ENCODE assay signal across 8 mouse cellular contexts in the genomic region with DNA sequence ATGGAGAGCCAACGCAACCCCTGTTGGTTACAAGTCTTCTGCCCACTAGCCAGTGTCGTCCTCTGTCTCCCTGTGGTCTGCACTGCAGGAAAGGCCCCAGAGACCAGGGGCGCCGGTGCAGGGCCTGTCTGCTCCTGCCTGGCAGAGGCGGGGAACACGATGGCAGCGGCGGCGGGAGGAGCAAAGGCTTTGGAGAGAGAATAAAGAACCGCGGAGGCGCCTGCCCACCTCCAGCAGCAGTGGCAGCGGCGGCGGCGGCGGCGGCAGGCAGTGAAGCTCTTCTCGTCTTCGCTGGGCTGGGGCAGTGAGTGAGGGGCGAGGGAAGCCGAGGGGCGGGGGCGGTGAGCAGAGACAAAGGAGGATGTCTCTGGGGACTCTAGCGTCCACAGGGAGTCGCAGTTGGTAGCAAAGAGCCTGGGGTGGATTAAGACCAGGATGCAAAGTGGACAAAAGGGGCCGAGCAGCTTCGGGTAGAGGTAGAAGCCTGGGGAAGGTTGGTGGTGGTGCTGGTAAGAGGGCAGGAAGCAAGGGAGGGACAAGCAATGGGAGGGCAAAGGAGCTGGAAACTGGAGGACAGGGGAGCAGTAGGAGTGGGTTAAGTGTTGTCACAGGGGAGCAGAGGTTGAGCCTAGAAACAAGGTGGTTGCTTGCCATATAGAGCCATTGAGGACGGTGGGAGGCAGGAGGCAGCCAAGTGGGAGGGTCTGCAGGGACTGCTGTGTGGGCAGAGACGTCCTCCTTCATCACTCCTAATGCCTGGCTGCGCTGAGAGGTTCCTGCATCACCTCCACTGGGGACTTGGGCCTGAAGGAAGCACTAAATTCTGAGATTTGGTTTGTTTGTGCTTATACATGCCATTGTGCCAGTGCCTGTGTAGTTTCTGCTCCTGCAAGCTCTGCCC. TPM values are rescaled to one million over a fixed set of nuclear protein-coding genes. Genes with fewer than 3 reads are reported as not detected.
A peak's percentile ranks its signal among the peaks of the same experiment; 100 is the strongest.
DNase-seq lines count a peak whose midpoint lies in the region; ATAC-seq and TF ChIP-seq lines count a peak whose summit lies in the region.

No protein-coding gene starts in this region.

- WGBS in forebrain, embryonic 12.5 days, result 4% methylated on average over 31 of the region's 31 CpGs
- 4% methylated on average over 31 of the region's 31 CpGs for WGBS in midbrain, embryonic 10.5 days
- WGBS in stomach, postnatal 0 days, result 29% methylated on average over 30 of the region's 31 CpGs

- DNase-seq in gastrocnemius, adult 2 months, result no peak
- no peak for DNase-seq in gastrocnemius, postnatal 25 days
- DNase-seq in MEL (ENCODE audit: low read depth, low spot score), result no peak
- DNase-seq in layer of hippocampus, postnatal 14 days (ENCODE audit: low spot score in 2 of 2), result peak; percentile 44 to 48
- peak; percentile 83 for DNase-seq in midbrain, embryonic 10.5 days (ENCODE audit: low spot score)
- DNase-seq in stomach, postnatal 0 days (ENCODE audit: low spot score), result no peak
- no peak for DNase-seq in gastrocnemius, postnatal 4 days (ENCODE audit: low spot score in 2 of 2)

- peaks cover 0 to 19% of the 10 kb centered on the region in 2 experiments; a peak in 3 of 4 replicates for H3K36me3 ChIP-seq in MEL (ENCODE audit: control insufficient read depth in 1 of 2, insufficient read depth in 2 of 2, low read length in 2 of 2)
- H3K36me3 ChIP-seq in forebrain, embryonic 12.5 days (replicated peaks), result peaks cover 55% of the 10 kb centered on the region
- peaks cover 64% of the 10 kb centered on the region for H3K36me3 ChIP-seq in midbrain, embryonic 10.5 days
- H3K36me3 ChIP-seq in stomach, postnatal 0 days (ENCODE audit: control insufficient read depth, insufficient read depth, low read length), result no peaks in the 10 kb centered on the region

- TF ChIP-seq EP300 in MEL (IDR thresholded peaks at IDR 0.05; ENCODE audit: low read depth in 1 of 2, low read length in 2 of 2), result no peak
- TF ChIP-seq EP300 in stomach, postnatal 0 days (optimal IDR thresholded peaks at IDR 0.05), result no peak

- TF ChIP-seq RAD21 in MEL (IDR thresholded peaks at IDR 0.05; ENCODE audit: low read depth, low read length), result no peak

- TF ChIP-seq POLR2A in MEL (IDR thresholded peaks at IDR 0.05; ENCODE audit: control insufficient read depth in 1 of 2, insufficient read depth in 1 of 2, low read depth in 1 of 2, low read length in 2 of 2, poor library complexity in 1 of 2), result no peak

- no peaks in the 10 kb centered on the region for H3K27me3 ChIP-seq in MEL (ENCODE audit: control insufficient read depth in 1 of 2, insufficient read depth in 2 of 2, low read length in 2 of 2)
- no peaks in the 10 kb centered on the region for H3K27me3 ChIP-seq in forebrain, embryonic 12.5 days
- no peaks in the 10 kb centered on the region for H3K27me3 ChIP-seq in midbrain, embryonic 10.5 days (ENCODE audit: low read depth, poor library complexity, severe bottlenecking)
- H3K27me3 ChIP-seq in stomach, postnatal 0 days (ENCODE audit: control insufficient read depth, insufficient read depth, low read length), result no peaks in the 10 kb centered on the region

- peaks cover 14 to 29% of the 10 kb centered on the region in 2 experiments for H3K4me1 ChIP-seq in MEL (ENCODE audit: control insufficient read depth in 1 of 2, insufficient read depth in 2 of 2, low read length in 2 of 2)
- peaks cover 97% of the 10 kb centered on the region for H3K4me1 ChIP-seq in forebrain, embryonic 12.5 days
- peaks cover 97% of the 10 kb centered on the region for H3K4me1 ChIP-seq in midbrain, embryonic 10.5 days
- no peaks in the 10 kb centered on the region for H3K4me1 ChIP-seq in stomach, postnatal 0 days (replicated peaks; ENCODE audit: control insufficient read depth, insufficient read depth)

- H3K9ac ChIP-seq in MEL (ENCODE audit: control insufficient read depth, low read depth, low read length, poor library complexity, severe bottlenecking), result peak overlapping the region; percentile 62
- H3K9ac ChIP-seq in forebrain, embryonic 12.5 days, result peak overlapping the region; percentile 82
- H3K9ac ChIP-seq in stomach, postnatal 0 days (ENCODE audit: low read length), result peak overlapping the region; percentile 8; the same call in 1 of the 2 replicates

- peak overlapping the region; percentile 67 for H3K4me2 ChIP-seq in forebrain, embryonic 12.5 days
- peak overlapping the region; percentile 35; the same call in 1 of the 2 replicates for H3K4me2 ChIP-seq in stomach, postnatal 0 days (replicated peaks; ENCODE audit: low read depth)

- no peaks in the 10 kb centered on the region for H3K9me3 ChIP-seq in MEL (replicated peaks; ENCODE audit: insufficient read depth, low read length)
- H3K9me3 ChIP-seq in forebrain, embryonic 12.5 days, result no peaks in the 10 kb centered on the region
- no peaks in the 10 kb centered on the region for H3K9me3 ChIP-seq in midbrain, embryonic 10.5 days (replicated peaks)
- no peaks in the 10 kb centered on the region for H3K9me3 ChIP-seq in stomach, postnatal 0 days (ENCODE audit: control insufficient read depth, low read length)

- peak; percentile 64 for ATAC-seq in forebrain, embryonic 12.5 days (ENCODE audit: low FRiP score)
- no peak for ATAC-seq in stomach, postnatal 0 days (ENCODE audit: low FRiP score, low TSS enrichment)

- TF ChIP-seq CTCF in gastrocnemius, adult 2 months (IDR thresholded peaks at IDR 0.05), result no peak
- TF ChIP-seq CTCF in MEL (IDR thresholded peaks at IDR 0.05 in 2 of 3, conservative IDR thresholded peaks at IDR 0.05 in 1 of 3; ENCODE audit: control insufficient read depth in 1 of 3, insufficient read depth in 1 of 3, low read depth in 2 of 3, low read length in 3 of 3, poor library complexity in 1 of 3, severe bottlenecking in 1 of 3), result no peak
- no peak; the same call in 1 of the 2 replicates for TF ChIP-seq CTCF in stomach, postnatal 0 days (IDR thresholded peaks at IDR 0.05; ENCODE audit: low read depth)

- peak overlapping the region; percentile 51 for H3K4me3 ChIP-seq in gastrocnemius, adult 2 months
- peak overlapping the region; percentile 8 to 44; a peak in 3 of 4 replicates for H3K4me3 ChIP-seq in MEL (ENCODE audit: control insufficient read depth in 1 of 2, insufficient read depth in 1 of 2, low read depth in 2 of 2, low read length in 2 of 2)
- peak overlapping the region; percentile 46 for H3K4me3 ChIP-seq in forebrain, embryonic 12.5 days (replicated peaks)
- H3K4me3 ChIP-seq in midbrain, embryonic 10.5 days, result peak overlapping the region; percentile 59
- no peak overlapping the region for H3K4me3 ChIP-seq in stomach, postnatal 0 days (ENCODE audit: low read depth, low read length)

- intact Hi-C loops in gastrocnemius, adult 2 months (cut with DNase I), result no loop called here

- H3K27ac ChIP-seq in gastrocnemius, adult 2 months, result peak overlapping the region; percentile 35; the same call in 1 of the 2 replicates
- peak overlapping the region; percentile 75 for H3K27ac ChIP-seq in MEL (ENCODE audit: control insufficient read depth, low read depth, low read length)
- peak overlapping the region; percentile 96 for H3K27ac ChIP-seq in forebrain, embryonic 12.5 days
- peak overlapping the region; percentile 93 for H3K27ac ChIP-seq in midbrain, embryonic 10.5 days (replicated peaks)
- H3K27ac ChIP-seq in stomach, postnatal 0 days (replicated peaks), result no peak overlapping the region

- H3K79me2 ChIP-seq in MEL (ENCODE audit: control insufficient read depth, insufficient read depth, low read length, poor library complexity), result no peaks in the 10 kb centered on the region

RNA-seq across cellular contexts. Expression of a gene that starts 11.1 kb away (rescaled TPM):
- 1 to 10 TPM; 6.9 to 8.0 TPM for total RNA-seq in gastrocnemius, adult 2 months (2021)
- total RNA-seq in gastrocnemius, postnatal 25 days (2021), result 10 to 100 TPM in 1 of 2 experiments, 1 to 10 TPM in 1; 9.7 to 11.3 TPM
- total RNA-seq in MEL (2012; rRNA removed), result 13.7 and 19.3 TPM in 2 replicates
- polyA plus RNA-seq in MEL (2012; ENCODE audit: insufficient read depth in 1 of 2, insufficient read length in 2 of 2, low read depth in 1 of 2, low replicate concordance in 2 of 2, missing spikeins in 1 of 2), result 10 to 100 TPM in 1 of 2 experiments, not detected in 1; 43.0 TPM
- polyA plus RNA-seq in forebrain, embryonic 12.5 days (2016; fragmentation: Nextera tagmentation; extraction: Ambion mirVana), result 139 and 152 TPM in 2 replicates
- 100 to 1,000 TPM; 209 to 213 TPM for total RNA-seq in layer of hippocampus, postnatal 14 days (2021)
- polyA plus RNA-seq in midbrain, embryonic 10.5 days (2016; fragmentation: Nextera tagmentation; extraction: Ambion mirVana), result 55.4 and 84.4 TPM in 2 replicates
- 17.7 and 21.4 TPM in 2 replicates for polyA plus RNA-seq in stomach, postnatal 0 days (2015; fragmentation: Nextera tagmentation; extraction: Ambion mirVana)
- 10 to 100 TPM; 53.2 to 57.1 TPM for total RNA-seq in gastrocnemius, postnatal 4 days (2021)

RNA-seq across cellular contexts. Expression of a gene that starts 14.4 kb away (rescaled TPM):
- 1 to 10 TPM in 1 of 2 experiments, not detected in 1; 1.1 TPM for total RNA-seq in gastrocnemius, adult 2 months (2021)
- 1 to 10 TPM; 1.0 to 1.1 TPM for total RNA-seq in gastrocnemius, postnatal 25 days (2021)
- 3.8 and 5.4 TPM in 2 replicates for total RNA-seq in MEL (2012; rRNA removed)
- 1 to 10 TPM in 1 of 2 experiments, not detected in 1; 4.8 TPM for polyA plus RNA-seq in MEL (2012; ENCODE audit: insufficient read depth in 1 of 2, insufficient read length in 2 of 2, low read depth in 1 of 2, low replicate concordance in 2 of 2, missing spikeins in 1 of 2)
- polyA plus RNA-seq in forebrain, embryonic 12.5 days (2016; fragmentation: Nextera tagmentation; extraction: Ambion mirVana), result 0.64 and 0.79 TPM in 2 replicates
- under 1 TPM; 0.55 to 0.76 TPM for total RNA-seq in layer of hippocampus, postnatal 14 days (2021)
- polyA plus RNA-seq in midbrain, embryonic 10.5 days (2016; fragmentation: Nextera tagmentation; extraction: Ambion mirVana), result 0.21 and 0.73 TPM in 2 replicates
- 3.1 and 4.1 TPM in 2 replicates for polyA plus RNA-seq in stomach, postnatal 0 days (2015; fragmentation: Nextera tagmentation; extraction: Ambion mirVana)
- under 1 TPM in 1 of 2 experiments, not detected in 1; 0.49 TPM for total RNA-seq in gastrocnemius, postnatal 4 days (2021)

RNA-seq across cellular contexts. Expression of a gene that starts 16.9 kb away (rescaled TPM):
- total RNA-seq in gastrocnemius, adult 2 months (2021), result 1 to 10 TPM; 4.2 to 4.4 TPM
- total RNA-seq in gastrocnemius, postnatal 25 days (2021), result 1 to 10 TPM; 2.9 to 3.9 TPM
- 1.9 and 3.2 TPM in 2 replicates for total RNA-seq in MEL (2012; rRNA removed)
- 1 to 10 TPM in 1 of 2 experiments, not detected in 1; 3.8 TPM for polyA plus RNA-seq in MEL (2012; ENCODE audit: insufficient read depth in 1 of 2, insufficient read length in 2 of 2, low read depth in 1 of 2, low replicate concordance in 2 of 2, missing spikeins in 1 of 2)
- 7.1 and 8.2 TPM in 2 replicates for polyA plus RNA-seq in forebrain, embryonic 12.5 days (2016; fragmentation: Nextera tagmentation; extraction: Ambion mirVana)
- total RNA-seq in layer of hippocampus, postnatal 14 days (2021), result 1 to 10 TPM; 6.5 to 6.7 TPM
- polyA plus RNA-seq in midbrain, embryonic 10.5 days (2016; fragmentation: Nextera tagmentation; extraction: Ambion mirVana), result 5.1 and 6.5 TPM in 2 replicates
- 1.2 and 1.6 TPM in 2 replicates for polyA plus RNA-seq in stomach, postnatal 0 days (2015; fragmentation: Nextera tagmentation; extraction: Ambion mirVana)
- total RNA-seq in gastrocnemius, postnatal 4 days (2021), result 1 to 10 TPM; 3.6 to 4.1 TPM

RNA-seq across cellular contexts. Expression of a gene that starts 29.5 kb away (rescaled TPM):
- total RNA-seq in gastrocnemius, adult 2 months (2021), result 100 to 1,000 TPM; 142 to 265 TPM
- total RNA-seq in gastrocnemius, postnatal 25 days (2021), result 100 to 1,000 TPM; 169 to 182 TPM
- total RNA-seq in MEL (2012; rRNA removed), result 0.10 and 0.19 TPM in 2 replicates
- 1 to 10 TPM in 1 of 2 experiments, not detected in 1; 1.8 TPM for polyA plus RNA-seq in MEL (2012; ENCODE audit: insufficient read depth in 1 of 2, insufficient read length in 2 of 2, low read depth in 1 of 2, low replicate concordance in 2 of 2, missing spikeins in 1 of 2)
- polyA plus RNA-seq in forebrain, embryonic 12.5 days (2016; fragmentation: Nextera tagmentation; extraction: Ambion mirVana), result 2.1 and 2.4 TPM in 2 replicates
- under 1 TPM; 0.25 to 0.33 TPM for total RNA-seq in layer of hippocampus, postnatal 14 days (2021)
- 1.1 and 1.3 TPM in 2 replicates for polyA plus RNA-seq in midbrain, embryonic 10.5 days (2016; fragmentation: Nextera tagmentation; extraction: Ambion mirVana)
- polyA plus RNA-seq in stomach, postnatal 0 days (2015; fragmentation: Nextera tagmentation; extraction: Ambion mirVana), result 4.0 and 4.6 TPM in 2 replicates
- total RNA-seq in gastrocnemius, postnatal 4 days (2021), result 10 to 100 TPM; 30.8 to 32.7 TPM

RNA-seq across cellular contexts. Expression of a gene that starts 48.5 kb away (rescaled TPM):
- total RNA-seq in gastrocnemius, adult 2 months (2021), result 1 to 10 TPM; 5.8 to 7.6 TPM
- 1 to 10 TPM; 5.4 to 6.9 TPM for total RNA-seq in gastrocnemius, postnatal 25 days (2021)
- 9.4 and 11.8 TPM in 2 replicates for total RNA-seq in MEL (2012; rRNA removed)
- polyA plus RNA-seq in MEL (2012; ENCODE audit: insufficient read depth in 1 of 2, insufficient read length in 2 of 2, low read depth in 1 of 2, low replicate concordance in 2 of 2, missing spikeins in 1 of 2), result 10 to 100 TPM in 1 of 2 experiments, not detected in 1; 20.0 TPM
- polyA plus RNA-seq in forebrain, embryonic 12.5 days (2016; fragmentation: Nextera tagmentation; extraction: Ambion mirVana), result 27.6 and 28.5 TPM in 2 replicates
- total RNA-seq in layer of hippocampus, postnatal 14 days (2021), result 10 to 100 TPM; 37.7 to 38.4 TPM
- polyA plus RNA-seq in midbrain, embryonic 10.5 days (2016; fragmentation: Nextera tagmentation; extraction: Ambion mirVana), result 23.2 and 24.4 TPM in 2 replicates
- polyA plus RNA-seq in stomach, postnatal 0 days (2015; fragmentation: Nextera tagmentation; extraction: Ambion mirVana), result 34.0 and 41.9 TPM in 2 replicates
- total RNA-seq in gastrocnemius, postnatal 4 days (2021), result 10 to 100 TPM; 11.5 to 12.2 TPM

Comparison
In these comparisons a context has a peak if more than half of its experiments do, and no peak if none do; other contexts are left out.
1. DNase-seq: peak in layer of hippocampus, postnatal 14 days (2 of 2) and midbrain, embryonic 10.5 days (single experiment); none in gastrocnemius, adult 2 months (single experiment), gastrocnemius, postnatal 25 days (single experiment), MEL (single experiment), stomach, postnatal 0 days (single experiment) and gastrocnemius, postnatal 4 days (0 of 2).
2. H3K9ac ChIP-seq: peak in every context shown above with its lines; median percentile 82 in forebrain, embryonic 12.5 days; 62 in MEL; 8 in stomach, postnatal 0 days.